Comparison of ENCODE assay signal across 23 mouse cellular contexts in genomic region chr3:89479055-89479454, GRCm38 (mm10). TPM values are rescaled to one million over a fixed set of nuclear protein-coding genes. Genes with fewer than 3 reads are reported as not detected.
DNase-seq lines count a peak whose midpoint lies in the region; ATAC-seq and TF ChIP-seq lines count a peak whose summit lies in the region.
"Had no signal": no experiment of that assay in that cellular context is flagged by ENCODE, and none has a peak within 500 bp of the region (broad histone marks: within the 10 kb centered on the region; RNA-seq: fewer than 3 reads in every experiment).

No protein-coding gene starts in this region.

- no peak overlapping the region for H3K9ac ChIP-seq in stomach, postnatal 0 days (ENCODE audit: low read length)

- no peak overlapping the region for H3K4me3 ChIP-seq in stomach, postnatal 0 days (ENCODE audit: low read depth, low read length)

- no peaks in the 10 kb centered on the region for H3K4me1 ChIP-seq in stomach, postnatal 0 days (replicated peaks; ENCODE audit: control insufficient read depth, insufficient read depth)

- in situ Hi-C loops in Patski (cut with MboI; ENCODE audit: low pct_unique_long_range_greater_than_20kb), result no loop called here

- peak; percentile 29 for ATAC-seq in Patski
- ATAC-seq in stomach, postnatal 0 days (ENCODE audit: low FRiP score, low TSS enrichment), result 0 out of 2 replicates have a peak, but pooled peaks have one; percentile 8
- ATAC-seq: activated CD4-positive, CD25-positive, alpha-beta regulatory T cell, adult 4 months; CD4-positive, CD25-positive, alpha-beta regulatory T cell, adult 4 months had no signal

- 78% methylated on average over 6 of the region's 6 CpGs for WGBS in stomach, postnatal 0 days

- no peak for DNase-seq in Patski (ENCODE audit: low read depth, low spot score)
- DNase-seq in fat pad, adult 2 months (ENCODE audit: extremely low read depth, low read depth, low spot score), result peak; percentile 74
- peak; percentile 65 for DNase-seq in gonadal fat pad, adult 2 months (ENCODE audit: low read depth)
- DNase-seq in stomach, postnatal 0 days (ENCODE audit: low spot score), result no peak
- no peak for DNase-seq in lung, adult 18-20 months
- no peak for DNase-seq in ovary, postnatal 14 days (ENCODE audit: low spot score)
- DNase-seq in adrenal gland, postnatal 36 days, result no peak
- no peak for DNase-seq in left cerebral cortex, adult 18-20 months (ENCODE audit: low spot score in 2 of 2)
- DNase-seq: adrenal gland, adult 2 months; adrenal gland, adult 8-10 months; adrenal gland, postnatal 10 days; adrenal gland, postnatal 14 days; adrenal gland, postnatal 25 days; B cell, adult 2 months; cerebellum, adult 11 months; cerebellum, adult 11-12 months; cerebellum, adult 18-20 months; cerebellum, adult 2 months had no signal

- H3K27ac ChIP-seq in stomach, postnatal 0 days (replicated peaks), result no peak overlapping the region

- H3K36me3 ChIP-seq in stomach, postnatal 0 days (ENCODE audit: control insufficient read depth, insufficient read depth, low read length), result no peaks in the 10 kb centered on the region
- H3K36me3 ChIP-seq: G1E had no signal

- CTCF ChIA-PET in Patski (lab: Charles Lee), result no interaction called here

- H3K27me3 ChIP-seq in Patski, result no peaks in the 10 kb centered on the region
- H3K27me3 ChIP-seq in stomach, postnatal 0 days (ENCODE audit: control insufficient read depth, insufficient read depth, low read length), result no peaks in the 10 kb centered on the region
- H3K27me3 ChIP-seq: CH12.LX had no signal

- no peak for TF ChIP-seq EP300 in stomach, postnatal 0 days (optimal IDR thresholded peaks at IDR 0.05)

- TF ChIP-seq CTCF in Patski (IDR thresholded peaks at IDR 0.05), result no peak
- TF ChIP-seq CTCF in stomach, postnatal 0 days (IDR thresholded peaks at IDR 0.05; ENCODE audit: low read depth), result no peak

- H3K4me2 ChIP-seq in stomach, postnatal 0 days (replicated peaks; ENCODE audit: low read depth), result no peak overlapping the region

- no peaks in the 10 kb centered on the region for H3K9me3 ChIP-seq in stomach, postnatal 0 days (ENCODE audit: control insufficient read depth, low read length)
- H3K9me3 ChIP-seq: G1E had no signal

- POLR2A ChIA-PET in Patski (lab: Charles Lee), result no interaction called here

RNA-seq across cellular contexts. Expression of gene Pmvk, which starts 24.7 kb away (rescaled TPM):
- 40.7 TPM for polyA plus RNA-seq in Patski (2021)
- 75.1 and 82.0 TPM in 2 replicates for polyA plus RNA-seq in gonadal fat pad, adult 2 months (2012; rRNA removed)
- polyA plus RNA-seq in stomach, postnatal 0 days (2015; fragmentation: Nextera tagmentation; extraction: Ambion mirVana), result 49.7 and 55.0 TPM in 2 replicates
- total RNA-seq in adrenal gland, postnatal 36 days (2021), result 10 to 100 TPM; 25.2 to 36.2 TPM
- total RNA-seq in left cerebral cortex, adult 18-20 months (2021), result 10 to 100 TPM; 37.8 to 38.3 TPM

RNA-seq across cellular contexts. Expression of gene Kcnn3, which starts 40.9 kb away (rescaled TPM):
- polyA plus RNA-seq in Patski (2021), result 0.04 TPM
- 1.5 and 2.6 TPM in 2 replicates for polyA plus RNA-seq in gonadal fat pad, adult 2 months (2012; rRNA removed)
- 4.5 and 5.3 TPM in 2 replicates for polyA plus RNA-seq in stomach, postnatal 0 days (2015; fragmentation: Nextera tagmentation; extraction: Ambion mirVana)
- total RNA-seq in adrenal gland, postnatal 36 days (2021), result 1 to 10 TPM; 3.4 to 3.7 TPM
- 10 to 100 TPM; 20.4 to 26.9 TPM for total RNA-seq in left cerebral cortex, adult 18-20 months (2021)
- total RNA-seq: CH12.LX, MEL had no signal
- polyA plus RNA-seq: activated CD4-positive, CD25-positive, alpha-beta regulatory T cell, adult 4 months; CD4-positive, CD25-positive, alpha-beta regulatory T cell, adult 4 months; G1E had no signal

RNA-seq across cellular contexts. Expression of gene Pbxip1, which starts 42.5 kb away (rescaled TPM):
- polyA plus RNA-seq in Patski (2021), result 354 TPM
- 63.7 and 69.4 TPM in 2 replicates for polyA plus RNA-seq in gonadal fat pad, adult 2 months (2012; rRNA removed)
- polyA plus RNA-seq in stomach, postnatal 0 days (2015; fragmentation: Nextera tagmentation; extraction: Ambion mirVana), result 48.4 and 48.6 TPM in 2 replicates
- total RNA-seq in adrenal gland, postnatal 36 days (2021), result 10 to 100 TPM; 47.9 to 56.9 TPM
- 10 to 100 TPM; 33.9 to 34.4 TPM for total RNA-seq in left cerebral cortex, adult 18-20 months (2021)

RNA-seq across cellular contexts. Expression of gene Pygo2, which starts 49.0 kb away (rescaled TPM):
- 68.4 TPM for polyA plus RNA-seq in Patski (2021)
- polyA plus RNA-seq in gonadal fat pad, adult 2 months (2012; rRNA removed), result 38.0 and 43.3 TPM in 2 replicates
- 18.0 and 21.3 TPM in 2 replicates for polyA plus RNA-seq in stomach, postnatal 0 days (2015; fragmentation: Nextera tagmentation; extraction: Ambion mirVana)
- total RNA-seq in adrenal gland, postnatal 36 days (2021), result 10 to 100 TPM; 35.0 to 40.6 TPM
- 10 to 100 TPM; 57.2 to 66.1 TPM for total RNA-seq in left cerebral cortex, adult 18-20 months (2021)

Comparison
In these comparisons a context has a peak if more than half of its experiments do, and no peak if none do; other contexts are left out.
1. DNase-seq: peak in fat pad, adult 2 months (single experiment) and gonadal fat pad, adult 2 months (single experiment); none in Patski (single experiment), stomach, postnatal 0 days (single experiment), lung, adult 18-20 months (0 of 2), ovary, postnatal 14 days (single experiment), adrenal gland, postnatal 36 days (0 of 2) and left cerebral cortex, adult 18-20 months (0 of 2).